Mouse (Mus musculus): Measurements from ENCODE around the gene Ccdc175. TPM values are rescaled to one million over a fixed set of nuclear protein-coding genes. Genes with fewer than 3 reads are reported as not detected.

The Ccdc175 gene
- polyA plus RNA-seq, 1 experiment from 2014 or later: not detected

- no peak overlapping the region for H3K9ac ChIP-seq
- no peak overlapping the region for H3K27ac ChIP-seq
- H3K36me3 ChIP-seq (replicated peaks; ENCODE audit: control insufficient read depth, insufficient read depth): no peaks in the 10 kb centered on the region
- no peak for DNase-seq (ENCODE audit: low spot score)
- 88% methylated on average over 3 of the region's 3 CpGs for WGBS
- H3K4me1 ChIP-seq (replicated peaks; ENCODE audit: control insufficient read depth, insufficient read depth, low read length): peaks cover 6% of the 10 kb centered on the region; the same call in 1 of the 2 replicates
- no peaks in the 10 kb centered on the region for H3K9me3 ChIP-seq (ENCODE audit: control insufficient read depth, low read length)
- no peak overlapping the region for H3K4me2 ChIP-seq (replicated peaks)
- H3K27me3 ChIP-seq (ENCODE audit: control insufficient read depth, insufficient read depth, low read length): no peaks in the 10 kb centered on the region
- ATAC-seq (ENCODE audit: low FRiP score): no peak
- no peak overlapping the region for H3K4me3 ChIP-seq (replicated peaks; ENCODE audit: low read length)
These were observed 16.0 kb upstream of the Ccdc175 start for GRCm38 (mm10) chr12:72200828-72201227.

- Histone ChIP-seq H3K36me3 (replicated peaks; ENCODE audit: control insufficient read depth, insufficient read depth) (no peaks in the 10 kb centered on the region), H3K4me3 (replicated peaks; ENCODE audit: low read length) (no peak overlapping the region), H3K4me2 (replicated peaks) (0 out of 2 replicates have a peak overlapping the region, but pooled peaks have one; percentile 23), H3K4me1 (replicated peaks; ENCODE audit: control insufficient read depth, insufficient read depth, low read length) (peaks cover 6% of the 10 kb centered on the region; the same call in 1 of the 2 replicates), H3K9me3 (ENCODE audit: control insufficient read depth, low read length) (no peaks in the 10 kb centered on the region), H3K27ac (no peak overlapping the region), H3K9ac (no peak overlapping the region), H3K27me3 (ENCODE audit: control insufficient read depth, insufficient read depth, low read length) (no peaks in the 10 kb centered on the region)
- ATAC-seq (ENCODE audit: low FRiP score) (peak; percentile 62; the same call in 1 of the 2 replicates), DNase-seq (ENCODE audit: low spot score) (no peak)
- 45% methylated on average over 18 of the region's 18 CpGs for WGBS
These were observed 13.2 kb upstream of the Ccdc175 start for GRCm38 (mm10) chr12:72197925-72198486.

GRCm38 (mm10) chr12:72197434-72197833 lies 12.6 kb upstream of the Ccdc175 start:
- Histone ChIP-seq H3K27ac (no peak overlapping the region), H3K9me3 (ENCODE audit: control insufficient read depth, low read length) (no peaks in the 10 kb centered on the region), H3K27me3 (ENCODE audit: control insufficient read depth, insufficient read depth, low read length) (no peaks in the 10 kb centered on the region), H3K4me3 (replicated peaks; ENCODE audit: low read length) (no peak overlapping the region), H3K9ac (no peak overlapping the region), H3K36me3 (replicated peaks; ENCODE audit: control insufficient read depth, insufficient read depth) (no peaks in the 10 kb centered on the region), H3K4me2 (replicated peaks) (no peak overlapping the region), H3K4me1 (replicated peaks; ENCODE audit: control insufficient read depth, insufficient read depth, low read length) (peaks cover 6% of the 10 kb centered on the region; the same call in 1 of the 2 replicates)
- 82% methylated on average over 7 of the region's 7 CpGs for WGBS
- ATAC-seq (ENCODE audit: low FRiP score): no peak
- DNase-seq (ENCODE audit: low spot score): no peak

GRCm38 (mm10) chr12:72179561-72179960 lies 5.3 kb downstream of the Ccdc175 start:
- Histone ChIP-seq H3K27me3 (ENCODE audit: control insufficient read depth, insufficient read depth, low read length) (no peaks in the 10 kb centered on the region), H3K4me1 (replicated peaks; ENCODE audit: control insufficient read depth, insufficient read depth, low read length) (no peaks in the 10 kb centered on the region), H3K9me3 (ENCODE audit: control insufficient read depth, low read length) (0 out of 2 replicates have a peak, but pooled peaks cover 4% of the 10 kb centered on the region), H3K9ac (no peak overlapping the region), H3K36me3 (replicated peaks; ENCODE audit: control insufficient read depth, insufficient read depth) (no peaks in the 10 kb centered on the region), H3K4me2 (replicated peaks) (no peak overlapping the region), H3K27ac (no peak overlapping the region), H3K4me3 (replicated peaks; ENCODE audit: low read length) (no peak overlapping the region)
- DNase-seq (ENCODE audit: low spot score) (no peak), ATAC-seq (ENCODE audit: low FRiP score) (no peak)
- 79% methylated on average over 4 of the region's 4 CpGs for WGBS

GRCm38 (mm10) chr12:72178322-72178721 lies 6.5 kb downstream of the Ccdc175 start:
- DNase-seq (ENCODE audit: low spot score): no peak

GRCm38 (mm10) chr12:72158421-72158820 lies 26.4 kb downstream of the Ccdc175 start:
- Histone ChIP-seq H3K9me3 (ENCODE audit: control insufficient read depth, low read length) (no peaks in the 10 kb centered on the region), H3K27me3 (ENCODE audit: control insufficient read depth, insufficient read depth, low read length) (no peaks in the 10 kb centered on the region), H3K9ac (no peak overlapping the region), H3K4me1 (replicated peaks; ENCODE audit: control insufficient read depth, insufficient read depth, low read length) (no peaks in the 10 kb centered on the region), H3K27ac (no peak overlapping the region), H3K36me3 (replicated peaks; ENCODE audit: control insufficient read depth, insufficient read depth) (no peaks in the 10 kb centered on the region), H3K4me2 (replicated peaks) (no peak overlapping the region), H3K4me3 (replicated peaks; ENCODE audit: low read length) (no peak overlapping the region)
- no peak for DNase-seq (ENCODE audit: low spot score)
- 77% methylated on average over 4 of the region's 4 CpGs for WGBS
- no peak for ATAC-seq (ENCODE audit: low FRiP score)

More at GRCm38 (mm10) chr12:72178322-72178721, 6.5 kb downstream of the Ccdc175 start:
- ATAC-seq (ENCODE audit: low FRiP score): no peak
- Histone ChIP-seq H3K27ac (no peak overlapping the region), H3K4me3 (replicated peaks; ENCODE audit: low read length) (no peak overlapping the region), H3K4me1 (replicated peaks; ENCODE audit: control insufficient read depth, insufficient read depth, low read length) (no peaks in the 10 kb centered on the region), H3K27me3 (ENCODE audit: control insufficient read depth, insufficient read depth, low read length) (no peaks in the 10 kb centered on the region), H3K9me3 (ENCODE audit: control insufficient read depth, low read length) (0 out of 2 replicates have a peak, but pooled peaks cover 4% of the 10 kb centered on the region), H3K4me2 (replicated peaks) (no peak overlapping the region), H3K36me3 (replicated peaks; ENCODE audit: control insufficient read depth, insufficient read depth) (no peaks in the 10 kb centered on the region), H3K9ac (no peak overlapping the region)
- 93% methylated on average over 3 of the region's 3 CpGs for WGBS

GRCm38 (mm10) chr12:72150786-72151185 lies 34.0 kb downstream of the Ccdc175 start:
- Histone ChIP-seq H3K4me1 (replicated peaks; ENCODE audit: control insufficient read depth, insufficient read depth, low read length) (no peaks in the 10 kb centered on the region), H3K27me3 (ENCODE audit: control insufficient read depth, insufficient read depth, low read length) (no peaks in the 10 kb centered on the region), H3K4me2 (replicated peaks) (no peak overlapping the region), H3K9ac (no peak overlapping the region), H3K9me3 (ENCODE audit: control insufficient read depth, low read length) (no peaks in the 10 kb centered on the region), H3K4me3 (replicated peaks; ENCODE audit: low read length) (no peak overlapping the region), H3K36me3 (replicated peaks; ENCODE audit: control insufficient read depth, insufficient read depth) (no peaks in the 10 kb centered on the region), H3K27ac (no peak overlapping the region)
- peak; percentile 32 for DNase-seq (ENCODE audit: low spot score)
- ATAC-seq (ENCODE audit: low FRiP score): no peak
- WGBS: 32% methylated on average over 4 of the region's 4 CpGs

- WGBS: 87% methylated on average over 10 of the region's 10 CpGs
- no peak overlapping the region for H3K27ac ChIP-seq
These were observed 55.6 kb downstream of the Ccdc175 start for GRCm38 (mm10) chr12:72129203-72129602.

GRCm38 (mm10) chr12:72115686-72116345 lies 69.0 kb downstream of the Ccdc175 start:
- H3K27ac ChIP-seq: no peak overlapping the region
- WGBS: 86% methylated on average over 22 of the region's 23 CpGs
- no peak overlapping the region for H3K9ac ChIP-seq
- no peak overlapping the region for H3K4me2 ChIP-seq (replicated peaks)
- no peaks in the 10 kb centered on the region for H3K36me3 ChIP-seq (replicated peaks; ENCODE audit: control insufficient read depth, insufficient read depth)
- H3K27me3 ChIP-seq (ENCODE audit: control insufficient read depth, insufficient read depth, low read length): no peaks in the 10 kb centered on the region
- ATAC-seq (ENCODE audit: low FRiP score) (no peak), DNase-seq (ENCODE audit: low spot score) (no peak)
- no peaks in the 10 kb centered on the region for H3K9me3 ChIP-seq (ENCODE audit: control insufficient read depth, low read length)
- H3K4me3 ChIP-seq (replicated peaks; ENCODE audit: low read length): no peak overlapping the region
- H3K4me1 ChIP-seq (replicated peaks; ENCODE audit: control insufficient read depth, insufficient read depth, low read length): no peaks in the 10 kb centered on the region

More at GRCm38 (mm10) chr12:72129203-72129602, 55.6 kb downstream of the Ccdc175 start:
- no peak for DNase-seq (ENCODE audit: low spot score)
- Histone ChIP-seq H3K4me1 (replicated peaks; ENCODE audit: control insufficient read depth, insufficient read depth, low read length) (no peaks in the 10 kb centered on the region), H3K9ac (no peak overlapping the region), H3K36me3 (replicated peaks; ENCODE audit: control insufficient read depth, insufficient read depth) (no peaks in the 10 kb centered on the region), H3K4me2 (replicated peaks) (no peak overlapping the region), H3K27me3 (ENCODE audit: control insufficient read depth, insufficient read depth, low read length) (no peaks in the 10 kb centered on the region), H3K9me3 (ENCODE audit: control insufficient read depth, low read length) (no peaks in the 10 kb centered on the region), H3K4me3 (replicated peaks; ENCODE audit: low read length) (no peak overlapping the region)
- no peak for ATAC-seq (ENCODE audit: low FRiP score)

Measured in hindbrain, embryonic 14.5 days (tissue).